Mouse (Mus musculus) gastrocnemius, postnatal 25 days (tissue): Measurements from ENCODE around the gene Hspb1. TPM values are rescaled to one million over a fixed set of nuclear protein-coding genes. Genes with fewer than 3 reads are reported as not detected.

Experiments
- DNase-seq: peaks from one replicate; pipeline ENCODE4 v3.0.0; 2022
- total RNA-seq, 2 experiments: library from RNA; stranded (reverse); gene quantifications; 1 replicate in 1 of 2; 2 replicates in 1 of 2; pipeline ENCODE4 v1.2.3; 2021

Hspb1 gene
- total RNA-seq, 2 experiments from 2014 or later = 290 to 454 TPM

DNA sequence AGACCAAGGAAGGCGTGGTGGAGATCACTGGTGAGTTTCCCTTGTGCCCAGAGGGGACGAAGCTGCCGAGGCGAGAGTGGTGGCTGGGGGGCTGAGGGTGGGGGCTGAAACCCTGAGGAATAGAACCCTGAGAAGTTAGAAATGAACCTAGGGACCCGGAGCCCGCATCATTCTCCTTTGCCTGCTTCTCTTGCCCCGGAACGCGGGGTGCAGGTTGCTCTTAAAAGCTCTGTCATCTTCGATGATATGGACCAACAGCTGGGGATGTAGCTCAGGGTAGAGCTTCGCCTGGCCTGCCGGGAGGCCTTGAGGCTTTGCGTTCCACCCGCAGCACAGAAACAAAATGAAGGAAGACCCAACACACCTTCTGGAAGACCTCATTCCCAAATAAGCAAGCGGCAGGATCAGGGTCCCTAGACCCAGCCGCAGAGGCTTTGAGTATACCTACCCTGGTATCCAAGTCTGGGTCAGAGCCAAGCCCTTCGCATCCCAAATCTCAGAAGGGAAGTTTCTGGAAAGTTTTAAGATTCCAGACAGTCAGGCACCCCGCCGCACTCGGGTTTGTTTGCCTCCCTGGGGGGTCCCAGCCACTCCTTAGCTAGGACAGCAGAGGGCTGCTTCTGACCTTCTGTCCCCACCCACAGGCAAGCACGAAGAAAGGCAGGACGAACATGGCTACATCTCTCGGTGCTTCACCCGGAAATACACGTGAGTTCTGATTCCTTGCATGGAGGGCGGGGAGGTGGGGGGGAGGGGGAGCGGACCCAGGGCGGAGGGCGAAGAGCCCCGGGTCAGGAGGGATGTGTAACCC lies 891 bp downstream of the Hspb1 start:
- DNase-seq = no peak

DNA sequence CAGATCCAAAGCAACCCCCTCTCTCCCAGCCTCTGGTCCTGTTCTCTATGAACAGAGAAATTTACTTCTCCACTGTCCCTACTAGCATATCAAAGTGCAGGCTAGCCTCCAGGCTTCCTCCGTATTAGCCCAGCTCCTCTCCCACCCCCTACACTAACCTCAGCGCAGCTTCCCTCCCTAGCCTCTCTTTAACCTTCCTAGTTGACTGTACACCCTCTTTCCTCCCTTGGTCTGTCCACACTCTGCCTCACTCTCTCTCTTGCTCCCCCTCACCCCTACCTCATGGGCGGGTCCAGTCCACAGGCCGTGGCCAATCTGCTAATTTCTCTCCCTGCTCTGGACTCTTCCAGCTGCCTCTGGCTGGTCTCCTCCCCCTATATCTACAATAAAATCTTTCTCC lies 2.6 kb downstream of the Hspb1 start:
- DNase-seq = no peak

DNA sequence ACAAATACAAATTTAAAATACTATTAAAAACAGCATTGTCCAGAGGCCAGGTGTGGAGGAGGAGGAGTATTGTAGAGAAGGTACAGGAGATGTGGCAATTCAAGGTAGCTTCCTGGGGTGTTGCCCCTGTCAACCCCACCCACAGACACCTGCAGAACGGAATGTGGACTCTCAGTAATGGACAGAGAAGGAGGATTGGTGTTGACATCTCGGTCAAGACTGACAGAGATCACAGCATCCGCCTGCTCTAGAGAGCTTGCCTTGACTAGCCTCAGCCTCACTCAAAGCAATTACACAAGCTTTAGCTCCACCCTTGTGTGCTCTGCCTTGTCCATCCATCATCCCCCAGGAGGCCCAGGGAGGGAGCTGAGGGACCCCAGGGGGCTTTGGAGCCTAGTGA lies 3.2 kb downstream of the Hspb1 start:
- DNase-seq = no peak

DNA sequence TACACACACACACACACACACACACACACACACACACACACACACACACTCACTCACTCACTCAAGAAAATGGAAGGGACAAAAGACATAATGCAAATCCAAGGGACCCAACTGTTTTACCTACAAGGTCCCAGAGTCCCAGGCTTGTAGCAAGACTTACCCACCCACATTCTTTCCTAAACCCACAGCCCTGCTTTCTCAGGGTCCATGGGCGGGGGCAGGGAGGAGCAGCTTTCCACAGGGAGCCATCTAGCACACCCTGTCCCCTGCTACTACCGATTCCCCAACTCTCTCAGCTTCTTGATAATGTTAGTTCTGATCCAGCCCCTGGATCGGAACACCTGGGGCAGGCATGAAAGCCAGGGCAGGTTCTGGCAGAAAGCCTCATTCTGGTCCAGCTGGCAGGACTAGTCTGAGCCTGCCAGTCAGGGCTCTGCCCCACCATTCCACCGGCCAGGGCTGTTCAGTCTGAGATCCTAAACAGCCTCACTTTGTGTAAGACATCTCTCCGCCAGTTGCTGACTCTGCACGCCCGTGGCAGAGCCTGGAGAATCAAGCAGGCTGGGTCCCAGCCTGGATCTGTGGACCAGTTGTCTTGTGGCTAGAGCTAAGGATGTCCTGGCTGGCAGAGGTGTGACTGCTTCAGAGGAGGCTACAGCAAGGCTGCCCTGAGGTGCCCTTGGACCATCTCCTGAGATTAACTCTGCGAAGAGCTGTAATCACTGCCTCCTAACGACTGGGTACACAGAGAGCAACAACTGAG lies 5.1 kb downstream of the Hspb1 start:
- peak; percentile 56 for DNase-seq

DNA sequence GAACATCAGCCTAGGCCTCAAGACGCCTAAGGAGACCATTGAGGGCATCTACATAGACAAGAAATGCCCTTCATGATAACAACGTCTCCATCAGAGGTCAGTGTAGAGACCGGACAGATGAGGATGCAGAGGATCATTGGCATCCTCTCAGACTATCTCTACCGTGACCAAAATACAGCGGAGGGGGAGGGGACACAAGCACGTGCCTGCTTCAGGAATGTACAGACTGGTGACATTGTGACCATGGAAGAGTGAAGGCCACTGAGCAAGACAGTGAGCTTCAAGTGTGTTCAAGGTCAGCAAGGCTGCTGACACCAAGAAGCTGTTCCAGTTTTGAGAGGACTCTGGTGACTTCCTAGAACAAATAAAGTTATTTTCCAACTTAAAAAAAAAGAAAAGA lies 7.2 kb downstream of the Hspb1 start:
- DNase-seq = no peak

DNA sequence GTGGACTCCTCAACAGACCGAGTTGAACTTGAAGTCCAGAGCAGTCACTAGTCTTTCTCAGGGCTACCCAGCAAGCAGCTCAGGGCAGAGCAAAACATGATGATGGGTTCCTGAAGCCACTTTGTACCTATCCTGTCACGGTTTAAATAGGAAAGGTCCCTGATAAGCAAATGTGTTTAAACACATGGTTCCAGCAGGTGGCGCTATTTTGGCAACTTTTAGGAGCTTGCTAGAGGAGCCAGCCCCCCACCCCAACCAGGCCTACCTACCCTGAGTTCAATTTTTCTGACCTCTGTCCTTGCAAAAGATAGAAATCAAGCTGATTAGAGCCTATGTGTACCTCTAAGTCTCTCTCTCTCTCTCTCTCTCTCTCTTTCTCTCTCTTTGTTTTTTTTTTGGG lies 10.3 kb downstream of the Hspb1 start:
- no peak for DNase-seq

DNA sequence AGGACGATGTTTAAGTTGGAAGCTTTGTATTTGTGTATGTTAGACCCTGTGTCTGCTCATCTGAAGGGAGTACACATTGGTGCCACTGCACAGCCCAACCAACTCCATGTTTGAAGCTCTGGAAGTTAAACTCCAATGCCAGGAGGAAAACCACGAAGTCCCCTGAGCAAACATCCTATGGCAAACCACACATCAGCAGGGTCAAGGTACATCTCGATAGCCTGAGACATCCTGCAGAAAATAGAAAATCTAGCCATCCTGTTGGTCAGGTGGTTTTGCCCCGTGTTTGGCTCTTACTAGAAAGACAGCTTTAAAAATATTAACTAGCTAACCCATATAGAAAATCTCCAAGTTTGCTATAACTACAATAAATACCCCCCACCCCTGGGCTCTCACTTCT lies 11.3 kb downstream of the Hspb1 start:
- DNase-seq = no peak

DNA sequence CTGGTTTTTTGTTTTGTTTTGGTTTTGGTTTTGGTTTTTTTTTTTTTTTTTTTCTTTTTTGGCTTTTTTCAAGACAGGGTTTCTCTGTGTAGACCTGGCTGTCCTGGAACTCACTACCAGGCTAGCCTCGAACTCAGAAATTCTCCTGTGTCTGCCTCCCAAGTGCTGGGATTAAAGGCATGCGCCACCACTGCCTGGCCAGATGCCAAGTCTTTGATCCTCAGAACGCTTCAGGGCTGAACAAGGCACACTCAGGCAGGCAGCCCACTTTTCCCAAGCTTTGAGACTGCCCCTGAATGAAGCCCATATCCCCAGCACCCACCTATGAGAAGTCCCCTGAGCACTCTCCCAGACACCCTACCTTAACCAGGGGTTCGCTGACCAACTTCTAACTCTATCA lies 12.1 kb downstream of the Hspb1 start:
- no peak for DNase-seq

DNA sequence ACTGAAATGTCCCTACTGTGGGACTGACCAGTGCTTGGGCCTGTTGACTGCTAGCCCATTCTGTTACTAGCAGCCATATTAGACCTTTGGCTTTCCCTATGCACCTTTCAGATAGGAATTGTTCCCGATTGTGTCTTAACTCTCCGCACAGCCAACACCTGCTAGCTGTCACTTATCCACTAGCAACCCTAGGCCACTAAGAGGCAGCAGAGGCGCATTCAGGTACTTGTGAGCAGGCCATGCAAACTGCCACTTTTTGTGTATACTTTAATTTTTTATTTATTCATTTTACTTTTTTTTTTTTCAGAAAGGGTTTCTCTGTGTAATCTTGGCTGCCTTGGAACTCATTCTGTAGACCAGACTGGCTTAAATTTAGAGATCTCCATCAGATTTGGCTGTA lies 13.0 kb downstream of the Hspb1 start:
- no peak for DNase-seq

DNA sequence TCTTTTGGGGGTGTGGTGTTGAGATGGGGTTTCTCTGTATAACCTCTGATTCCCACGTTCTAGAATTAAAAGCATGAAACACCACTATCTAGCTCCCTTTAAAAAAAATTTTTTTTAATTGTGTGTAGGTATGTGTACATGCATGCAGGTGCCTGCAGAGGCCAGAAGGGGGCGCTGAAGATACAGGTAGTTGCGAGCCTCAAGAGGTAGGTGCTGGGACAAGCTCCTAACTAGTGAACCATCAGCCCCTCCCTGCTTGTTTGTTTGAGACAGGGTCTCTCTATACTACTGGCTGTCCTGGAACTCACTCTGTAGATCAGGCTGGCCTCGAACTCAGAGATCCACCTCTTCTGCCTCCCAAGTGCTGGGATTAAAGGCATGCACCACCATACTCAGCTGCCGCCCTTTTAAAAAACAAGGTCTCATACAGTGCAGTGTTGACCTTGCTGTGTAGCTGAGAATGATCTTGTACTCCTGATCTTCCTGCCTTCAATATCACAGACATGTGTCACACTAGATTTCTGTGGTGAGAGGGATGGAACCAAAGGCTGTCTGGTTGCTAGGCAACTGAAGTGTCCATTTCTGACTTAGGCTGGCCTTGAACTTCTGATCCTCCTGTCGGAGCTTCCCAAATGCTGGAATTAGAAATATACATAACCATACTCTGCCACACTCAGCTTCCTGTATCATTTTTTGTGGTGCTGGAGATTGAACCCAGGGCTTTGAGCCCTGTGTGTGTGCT lies 13.8 kb downstream of the Hspb1 start:
- no peak for DNase-seq

DNA sequence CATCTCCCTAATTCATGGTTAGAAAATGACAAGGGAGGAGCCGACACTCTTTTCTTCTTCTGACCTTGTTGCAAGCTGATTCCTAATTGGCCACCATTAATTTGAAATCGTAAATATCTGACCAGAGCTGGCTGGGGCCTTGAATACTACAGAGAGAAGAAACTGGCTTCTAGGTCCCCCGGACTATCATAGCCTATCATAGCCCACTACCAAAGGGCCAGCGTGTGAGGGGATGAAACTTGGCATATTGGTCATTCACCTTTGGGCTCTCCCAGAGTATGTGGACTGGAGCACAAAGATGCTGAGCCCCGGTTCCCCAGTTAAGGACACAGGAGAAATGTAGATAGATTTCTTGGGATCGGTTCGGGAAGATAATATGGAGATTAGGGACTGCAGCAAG lies 15.3 kb downstream of the Hspb1 start:
- no peak for DNase-seq

DNA sequence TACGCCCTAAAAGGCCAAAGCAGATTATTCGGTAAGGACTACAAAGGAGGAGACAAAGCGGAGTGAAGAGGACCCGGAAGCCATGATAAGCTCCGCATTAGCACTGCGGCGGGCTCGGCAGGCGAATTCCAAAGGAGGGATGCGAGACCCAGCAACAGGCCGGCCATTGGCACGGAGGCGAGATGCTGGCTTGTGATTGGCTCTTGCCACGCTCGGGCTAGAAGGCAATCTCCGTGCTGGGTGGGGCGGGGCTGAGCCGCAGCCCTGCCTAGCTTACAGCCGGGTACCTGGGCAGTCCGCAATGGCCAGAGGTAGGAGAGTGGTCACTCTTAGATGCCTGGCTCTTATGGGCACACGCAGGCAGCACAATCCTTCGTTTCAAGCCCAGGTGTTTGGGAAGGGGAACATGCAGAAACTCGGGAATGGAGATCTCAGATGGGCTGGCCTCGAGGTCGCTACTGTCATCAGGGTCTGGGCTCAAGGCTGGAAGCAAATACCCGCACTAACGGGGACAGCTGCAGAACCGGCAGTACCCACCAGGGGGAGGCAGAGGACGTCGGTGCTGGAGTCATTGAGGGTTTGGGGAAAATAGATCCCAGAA lies 15.9 kb downstream of the Hspb1 start:
- peak; percentile 85 for DNase-seq

DNA sequence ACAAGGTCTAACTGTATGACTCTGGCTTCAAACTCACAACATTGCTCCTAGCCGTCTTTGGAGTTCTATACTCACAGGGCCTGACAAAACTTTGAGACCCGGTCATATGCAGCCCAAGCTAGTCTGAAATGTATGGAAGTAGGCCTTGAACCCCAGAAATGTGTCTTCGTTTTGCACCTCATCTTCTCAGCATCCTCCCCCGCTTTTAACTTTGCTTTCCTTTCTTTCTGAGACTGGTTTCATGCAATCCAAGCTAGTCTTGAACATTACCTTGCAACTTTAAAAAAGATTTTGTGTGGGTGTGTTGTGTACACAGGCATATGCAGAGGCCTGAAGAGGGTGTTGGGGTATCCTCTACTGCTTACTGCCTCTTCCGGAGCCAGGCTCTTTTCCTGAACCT lies 16.5 kb downstream of the Hspb1 start:
- DNase-seq = no peak

DNA sequence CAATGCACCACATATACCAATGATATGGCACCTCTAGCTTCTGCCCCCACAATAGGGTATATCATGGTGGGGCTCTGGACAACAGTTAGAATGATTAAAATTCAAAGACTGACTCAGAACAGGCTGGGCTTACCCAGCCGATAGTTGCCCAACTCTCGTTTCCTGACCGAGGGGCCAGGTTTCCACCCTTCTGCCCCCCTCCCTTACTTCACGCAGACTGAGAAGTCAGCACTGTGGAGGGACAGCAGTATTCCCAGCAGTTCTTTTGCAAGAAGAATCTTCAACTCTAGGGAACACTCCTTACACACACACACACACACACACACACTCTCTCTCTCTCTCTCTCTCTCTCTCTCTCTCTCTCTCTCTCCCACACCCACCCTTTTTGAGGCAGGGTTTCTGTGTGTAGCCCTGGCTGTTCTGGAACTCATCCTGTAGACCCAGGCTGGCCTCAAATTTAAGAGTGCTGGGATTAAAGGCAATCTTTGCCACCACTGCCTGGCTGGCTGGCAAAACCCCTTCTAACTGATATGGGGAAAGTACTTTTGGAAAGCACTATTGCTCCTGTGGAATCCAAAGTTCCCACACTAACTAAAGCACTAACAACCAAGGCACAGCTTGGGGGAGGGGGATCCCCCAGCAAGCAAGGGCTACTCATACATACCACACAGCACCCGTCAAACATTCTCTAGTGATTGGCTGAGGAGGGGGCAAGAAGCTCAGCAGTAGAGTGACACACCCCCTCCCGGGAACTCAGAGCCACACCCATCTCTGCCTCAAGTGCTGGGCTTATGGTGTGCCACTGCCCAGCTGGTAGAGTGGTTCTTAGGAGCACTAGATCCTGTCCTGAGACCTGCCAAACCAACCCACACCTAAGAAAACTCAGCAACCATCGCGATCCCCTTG lies 17.9 kb downstream of the Hspb1 start:
- DNase-seq = no peak

DNA sequence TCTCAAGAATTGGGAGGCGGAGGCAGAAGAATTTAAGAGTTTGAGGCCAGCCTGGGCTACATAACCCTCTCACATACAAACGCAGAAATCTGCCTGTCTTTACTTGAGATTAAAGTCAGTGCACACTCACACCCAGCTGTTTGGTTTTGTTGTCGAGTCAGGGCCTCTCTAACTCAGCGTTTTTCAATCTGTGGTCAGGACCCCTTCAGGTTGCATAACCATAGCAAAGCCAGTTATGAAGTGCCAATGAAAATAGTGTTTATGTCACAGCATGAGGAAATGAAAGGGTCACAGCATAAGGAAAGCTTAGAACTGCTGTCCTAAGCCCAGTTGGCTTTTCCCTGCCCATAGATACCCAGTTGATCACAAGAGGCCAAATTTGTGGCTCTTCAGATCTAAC lies 19.1 kb downstream of the Hspb1 start:
- DNase-seq = no peak

DNA sequence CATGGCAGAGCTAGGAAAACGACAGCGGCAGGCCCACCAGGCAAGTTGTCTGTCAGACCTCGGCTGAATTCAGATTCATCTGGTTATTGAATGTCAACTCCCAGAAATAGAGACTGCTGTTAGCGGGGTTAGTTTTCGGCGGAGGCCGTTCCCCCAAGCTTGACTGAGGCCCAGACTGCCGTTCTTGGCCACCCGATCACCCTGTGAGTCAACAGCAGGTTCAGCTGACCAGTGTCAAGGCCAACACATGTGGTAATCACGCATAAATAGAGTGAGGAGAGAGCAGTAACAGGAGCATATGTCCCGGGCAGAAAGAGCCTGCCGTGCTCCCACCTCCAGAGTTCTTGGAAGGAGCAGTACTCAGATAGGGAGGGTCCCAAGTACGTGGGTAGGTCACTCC lies 19.5 kb downstream of the Hspb1 start:
- peak; percentile 88 for DNase-seq

DNA sequence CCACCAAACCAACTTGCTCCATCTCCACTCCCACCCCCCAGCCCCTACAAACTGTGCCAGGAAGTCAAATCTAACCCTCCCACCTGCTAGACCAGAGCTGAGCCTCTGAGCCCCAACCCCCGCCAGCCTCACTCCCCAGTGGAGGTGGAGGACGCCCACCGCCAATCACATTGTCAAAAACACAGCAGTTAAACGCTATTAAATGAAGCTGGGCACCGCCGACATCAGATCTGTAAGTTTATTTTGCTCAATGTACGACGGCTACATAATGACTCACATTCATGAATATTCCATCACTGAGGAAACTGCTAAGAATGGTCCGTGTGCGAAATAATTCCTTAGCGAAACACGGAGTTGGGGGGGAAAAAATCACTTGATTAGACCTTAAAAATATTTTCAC lies 20.5 kb downstream of the Hspb1 start:
- no peak for DNase-seq

DNA sequence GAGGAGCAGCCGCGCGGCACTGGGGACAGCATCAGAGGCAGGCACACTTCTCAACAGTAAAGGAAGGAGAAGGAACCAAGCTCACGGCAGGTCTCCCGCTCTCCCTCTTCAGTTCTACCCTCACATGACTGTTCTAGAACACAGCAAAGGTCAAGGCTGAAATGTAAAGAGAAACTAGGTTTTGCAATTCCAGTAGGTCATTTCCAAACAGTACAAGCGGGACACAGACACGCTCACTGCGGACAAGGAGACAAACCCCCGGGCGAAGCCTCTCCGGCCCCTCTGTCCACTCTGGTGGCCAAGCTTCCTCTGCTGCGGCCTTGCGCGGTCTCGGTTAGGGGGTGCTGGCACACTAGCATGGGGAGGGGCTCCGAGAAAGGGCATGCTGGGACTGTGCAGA lies 21.3 kb downstream of the Hspb1 start:
- no peak for DNase-seq

DNA sequence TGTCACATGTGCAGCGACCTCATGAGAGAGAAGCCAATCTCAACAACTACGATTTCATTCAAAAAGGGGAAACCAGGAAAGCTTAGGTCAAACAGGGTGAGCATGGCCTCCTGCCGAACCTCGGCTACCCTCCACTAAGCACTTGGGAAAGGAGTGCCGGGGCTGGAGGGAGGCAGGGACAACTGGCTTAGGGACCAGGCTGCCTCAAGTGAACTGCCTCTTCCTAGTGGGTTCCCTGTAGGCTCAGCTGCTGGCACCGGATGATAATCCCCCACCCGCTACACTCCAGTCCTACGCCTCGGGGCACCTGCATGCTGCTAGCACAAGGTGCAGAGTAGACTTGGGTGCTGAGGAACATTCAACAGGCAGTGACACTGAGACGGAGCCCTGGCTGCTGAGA lies 21.9 kb downstream of the Hspb1 start:
- peak; percentile 32 for DNase-seq

DNA sequence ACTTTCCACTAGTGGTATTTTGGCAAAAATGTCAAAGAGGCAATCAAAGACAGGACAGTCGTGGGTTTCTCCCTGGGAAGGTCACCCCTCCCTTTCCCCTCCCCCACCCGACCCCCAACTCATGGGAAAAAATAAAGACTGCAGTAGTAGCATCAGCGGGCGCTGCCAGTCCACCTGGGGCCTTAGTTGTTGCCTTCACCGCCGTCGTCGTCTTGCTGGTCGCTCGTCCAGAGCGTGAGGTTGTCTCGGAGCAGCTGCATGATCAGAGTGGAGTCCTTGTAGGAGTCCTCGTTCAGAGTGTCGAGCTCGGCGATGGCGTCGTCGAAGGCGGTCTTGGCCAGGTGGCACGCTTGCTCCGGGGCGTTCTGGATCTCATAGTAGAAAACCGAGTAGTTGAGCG lies 23.1 kb downstream of the Hspb1 start:
- DNase-seq = no peak

DNA sequence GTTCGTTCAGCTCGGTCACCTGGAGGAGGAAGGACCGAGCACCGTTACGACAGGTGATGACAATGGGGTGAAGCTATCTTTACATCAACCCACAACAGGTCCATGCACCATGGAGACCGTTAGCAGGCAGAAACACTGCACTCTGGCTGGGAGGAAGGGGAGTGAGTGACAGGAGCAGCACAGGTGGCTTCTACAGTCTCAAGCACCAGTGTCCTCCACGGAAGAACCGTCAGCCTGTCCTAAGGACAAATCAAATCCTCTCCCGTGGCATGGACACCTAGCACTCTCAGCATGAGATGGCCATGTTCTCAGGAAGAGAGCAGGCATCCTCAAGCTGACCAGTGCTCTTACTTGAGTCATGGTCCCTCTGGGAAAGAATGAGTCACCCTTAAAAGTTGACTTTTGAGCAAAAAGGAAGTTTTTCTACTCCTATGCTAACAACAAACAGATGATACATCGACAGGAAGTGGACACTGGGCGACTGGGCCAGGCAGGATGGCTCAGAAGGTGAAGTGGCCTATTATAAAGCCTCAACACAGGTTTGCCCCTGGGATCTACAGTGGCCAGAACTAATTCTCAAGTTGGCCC lies 24.0 kb downstream of the Hspb1 start:
- no peak for DNase-seq
